Mouse (Mus musculus) liver, embryonic 14.5 days (tissue): ENCODE data around the gene Cgnl1.

Experiments used
- CTCF ChIP-seq: IDR thresholded peaks from 2 replicates; pipeline ENCODE4 v1.5.1; 2016; ENCODE audit warnings: antibody characterized with exemption, low read depth, control low read depth
- EP300 ChIP-seq: IDR thresholded peaks from 2 replicates; pipeline ENCODE4 v1.6.1; 2016; ENCODE audit warnings: antibody characterized with exemption, low read depth

DNA sequence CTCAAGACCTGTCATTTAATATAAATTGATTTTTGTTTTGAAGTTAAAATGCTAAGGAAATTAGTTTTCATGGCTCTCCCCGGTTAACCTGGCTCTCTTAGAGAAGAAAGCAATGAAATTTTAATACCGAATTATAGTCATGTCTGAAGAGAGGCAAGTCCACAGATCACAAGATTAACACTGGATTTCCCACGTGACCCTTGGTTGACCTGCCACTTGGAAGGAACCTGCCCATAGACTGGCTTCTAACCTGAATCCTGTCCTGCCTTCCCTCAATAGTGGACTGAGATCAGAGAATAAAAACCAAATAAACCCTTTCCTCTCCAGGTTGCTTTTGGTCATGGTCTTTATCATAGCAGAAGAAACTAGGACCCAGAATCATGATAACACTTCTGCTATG, 73.3 kb downstream of the Cgnl1 start:
- TF ChIP-seq CTCF (no peak), EP300 (no peak)
